In the genomic region with DNA sequence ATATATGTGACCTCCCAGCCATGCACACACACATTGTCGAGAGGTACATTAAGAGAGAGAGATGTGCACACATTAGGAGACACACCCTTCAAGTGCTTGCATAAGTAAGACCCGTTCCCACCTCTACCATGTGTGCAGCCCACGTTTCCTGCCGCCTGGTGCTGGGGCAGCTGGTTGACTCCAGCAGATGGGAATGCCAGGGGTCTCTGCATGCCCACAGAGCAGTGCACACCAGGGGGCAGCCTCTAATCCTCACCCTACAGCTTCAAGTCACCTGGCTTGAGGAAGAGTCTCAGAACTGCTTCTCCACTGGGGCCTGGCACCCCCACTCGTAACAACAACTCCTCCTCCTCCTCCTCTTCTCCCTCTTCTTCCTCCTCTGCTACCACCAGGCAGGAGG, we compare ENCODE assay signal across 10 mouse cellular contexts. TPM values are rescaled to one million over a fixed set of nuclear protein-coding genes. Genes with fewer than 3 reads are reported as not detected.
DNase-seq lines count a peak whose midpoint lies in the region; ATAC-seq and TF ChIP-seq lines count a peak whose summit lies in the region.
"Had no signal": no experiment of that assay in that cellular context is flagged by ENCODE, and none has a peak within 500 bp of the region (broad histone marks: within the 10 kb centered on the region; RNA-seq: fewer than 3 reads in every experiment).

No protein-coding gene starts in this region.

- H3K9me3 ChIP-seq in hindbrain, embryonic 10.5 days, result no peaks in the 10 kb centered on the region
- no peaks in the 10 kb centered on the region for H3K9me3 ChIP-seq in hindbrain, embryonic 14.5 days (ENCODE audit: control insufficient read depth, low read length)
- H3K9me3 ChIP-seq in embryonic facial prominence, embryonic 12.5 days, result no peaks in the 10 kb centered on the region
- no peaks in the 10 kb centered on the region for H3K9me3 ChIP-seq in limb, embryonic 10.5 days (replicated peaks)
- H3K9me3 ChIP-seq: G1E had no signal

- peak overlapping the region; percentile 24 for H3K4me3 ChIP-seq in hindbrain, embryonic 10.5 days
- H3K4me3 ChIP-seq in hindbrain, embryonic 14.5 days (replicated peaks; ENCODE audit: low read length), result no peak overlapping the region
- peak overlapping the region; percentile 8 for H3K4me3 ChIP-seq in C2C12 (ENCODE audit: insufficient read depth, poor library complexity, severe bottlenecking)
- no peak overlapping the region for H3K4me3 ChIP-seq in embryonic facial prominence, embryonic 12.5 days
- H3K4me3 ChIP-seq in limb, embryonic 10.5 days, result no peak overlapping the region

- ATAC-seq in hindbrain, embryonic 14.5 days (ENCODE audit: low FRiP score), result no peak
- ATAC-seq in embryonic facial prominence, embryonic 12.5 days (ENCODE audit: insufficient number of reproducible peaks, insufficient read depth, low FRiP score, low TSS enrichment), result no peak

- WGBS in hindbrain, embryonic 10.5 days, result 22% methylated on average over 5 of the region's 5 CpGs
- WGBS in hindbrain, embryonic 14.5 days, result 30% methylated on average over 5 of the region's 5 CpGs
- WGBS in embryonic facial prominence, embryonic 12.5 days, result 23% methylated on average over 5 of the region's 5 CpGs
- WGBS in limb, embryonic 10.5 days, result 32% methylated on average over 5 of the region's 5 CpGs

- no peaks in the 10 kb centered on the region for H3K27me3 ChIP-seq in hindbrain, embryonic 10.5 days (ENCODE audit: insufficient read depth, poor library complexity, severe bottlenecking)
- H3K27me3 ChIP-seq in hindbrain, embryonic 14.5 days (ENCODE audit: control insufficient read depth, insufficient read depth, low read length), result no peaks in the 10 kb centered on the region
- no peaks in the 10 kb centered on the region for H3K27me3 ChIP-seq in C2C12 (ENCODE audit: control insufficient read depth, insufficient read depth, insufficient read length)
- no peaks in the 10 kb centered on the region for H3K27me3 ChIP-seq in embryonic facial prominence, embryonic 12.5 days
- no peaks in the 10 kb centered on the region for H3K27me3 ChIP-seq in limb, embryonic 10.5 days (ENCODE audit: low read depth, poor library complexity, severe bottlenecking)

- peaks cover 95% of the 10 kb centered on the region for H3K4me1 ChIP-seq in hindbrain, embryonic 10.5 days (replicated peaks)
- peaks cover 66% of the 10 kb centered on the region for H3K4me1 ChIP-seq in hindbrain, embryonic 14.5 days (replicated peaks; ENCODE audit: control insufficient read depth, insufficient read depth, low read length)
- peaks cover 93% of the 10 kb centered on the region for H3K4me1 ChIP-seq in embryonic facial prominence, embryonic 12.5 days
- H3K4me1 ChIP-seq in limb, embryonic 10.5 days, result peaks cover 96% of the 10 kb centered on the region

- TF ChIP-seq CTCF in C2C12 (IDR thresholded peaks at IDR 0.05; ENCODE audit: control insufficient read depth, insufficient read depth, insufficient read length), result no peak

- H3K36me3 ChIP-seq in hindbrain, embryonic 10.5 days, result peaks cover 70% of the 10 kb centered on the region
- H3K36me3 ChIP-seq in hindbrain, embryonic 14.5 days (replicated peaks; ENCODE audit: control insufficient read depth, insufficient read depth), result no peaks in the 10 kb centered on the region
- H3K36me3 ChIP-seq in C2C12 (ENCODE audit: control insufficient read depth, insufficient read depth), result no peaks in the 10 kb centered on the region
- H3K36me3 ChIP-seq in embryonic facial prominence, embryonic 12.5 days, result no peaks in the 10 kb centered on the region
- peaks cover 45% of the 10 kb centered on the region for H3K36me3 ChIP-seq in limb, embryonic 10.5 days
- H3K36me3 ChIP-seq: G1E had no signal

- peak overlapping the region; percentile 79 for H3K27ac ChIP-seq in hindbrain, embryonic 10.5 days
- no peak overlapping the region for H3K27ac ChIP-seq in hindbrain, embryonic 14.5 days
- peak overlapping the region; percentile 69 for H3K27ac ChIP-seq in embryonic facial prominence, embryonic 12.5 days
- H3K27ac ChIP-seq in limb, embryonic 10.5 days, result peak overlapping the region; percentile 66
- H3K27ac ChIP-seq: macrophage had no signal

- peaks cover 77% of the 10 kb centered on the region for H3K79me2 ChIP-seq in C2C12 (ENCODE audit: control insufficient read depth, insufficient read depth)

- peaks cover 32% of the 10 kb centered on the region for H3K79me3 ChIP-seq in C2C12 (ENCODE audit: low read depth)

- DNase-seq in hindbrain, embryonic 10.5 days (ENCODE audit: low spot score), result no peak
- DNase-seq in hindbrain, embryonic 14.5 days (ENCODE audit: low spot score), result no peak
- DNase-seq in limb, embryonic 10.5 days (ENCODE audit: low spot score), result no peak
- no peak for DNase-seq in testis, postnatal 10 days (ENCODE audit: low spot score)
- DNase-seq in thymus, adult 18-20 months, result no peak
- no peak for DNase-seq in layer of hippocampus, adult 9-11 months

- H3K4me2 ChIP-seq in hindbrain, embryonic 14.5 days (replicated peaks), result no peak overlapping the region
- H3K4me2 ChIP-seq in embryonic facial prominence, embryonic 12.5 days (replicated peaks), result 0 out of 2 replicates have a peak overlapping the region, but pooled peaks have one; percentile 7

- H3ac ChIP-seq in C2C12 (ENCODE audit: control insufficient read depth, insufficient read length, low read depth), result peak overlapping the region; percentile 51

- no peak overlapping the region for H3K9ac ChIP-seq in hindbrain, embryonic 14.5 days
- H3K9ac ChIP-seq in embryonic facial prominence, embryonic 12.5 days, result no peak overlapping the region

TF ChIP-seq in C2C12, 6 proteins besides CTCF, POLR2A, EP300 and RAD21:
- TF ChIP-seq CEBPB (IDR thresholded peaks at IDR 0.05; ENCODE audit: low read depth) (no peak), USF1 (IDR thresholded peaks at IDR 0.05; ENCODE audit: low read depth) (no peak), MYOG (IDR thresholded peaks at IDR 0.05; ENCODE audit: control insufficient read depth, extremely low read depth, insufficient read length) (no peak), MYOD1 (IDR thresholded peaks at IDR 0.05; ENCODE audit: control insufficient read depth, insufficient read length, low read depth) (no peak), FOSL1 (IDR thresholded peaks at IDR 0.05; ENCODE audit: insufficient read depth, low read length, poor library complexity, severe bottlenecking) (no peak), MAX (IDR thresholded peaks at IDR 0.05) (no peak)

RNA-seq across cellular contexts. Expression of a gene that starts 19.7 kb away (rescaled TPM):
- polyA plus RNA-seq in hindbrain, embryonic 10.5 days (2016; fragmentation: Nextera tagmentation; extraction: Ambion mirVana), result 17.0 and 18.8 TPM in 2 replicates
- polyA plus RNA-seq in hindbrain, embryonic 14.5 days (2014; fragmentation: Nextera tagmentation; extraction: Ambion mirVana), result 15.9 and 16.3 TPM in 2 replicates
- 10.8 TPM for polyA plus RNA-seq in C2C12 (2012; fragmentation: generic; extraction: Trizol)
- polyA plus RNA-seq in embryonic facial prominence, embryonic 12.5 days (2016; fragmentation: Nextera tagmentation; extraction: Ambion mirVana), result 16.8 and 18.8 TPM in 2 replicates
- polyA plus RNA-seq in limb, embryonic 10.5 days (2016; fragmentation: Nextera tagmentation; extraction: Ambion mirVana), result 19.9 and 20.3 TPM in 2 replicates

Comparison
In these comparisons a context has a peak if more than half of its experiments do, and no peak if none do; other contexts are left out.
1. H3K4me3 ChIP-seq: peak in hindbrain, embryonic 10.5 days (single experiment) and C2C12 (single experiment); none in hindbrain, embryonic 14.5 days (single experiment), embryonic facial prominence, embryonic 12.5 days (single experiment) and limb, embryonic 10.5 days (single experiment).